Mouse (Mus musculus) splenic B cell, adult 2 months (primary cell): ENCODE measurements around the gene Plcxd3.
"Not testable (repeated sequence)": the region's sequence is repeated elsewhere in the genome, so short reads cannot be mapped to it uniquely, and the experiment has no call there.

Experiments
- DNase-seq: peaks from one replicate; pipeline ENCODE4 v3.0.0-alpha.2; 2011; ENCODE audit warnings: low read depth, low spot score
- H3K27me3 ChIP-seq: 2 replicates; pipeline ENCODE4 v1.6.1; 2012; ENCODE audit warnings: mild to moderate bottlenecking, low read length, moderate library complexity, mixed read lengths; ENCODE audit not compliant: control insufficient read depth, poor library complexity, insufficient read depth, severe bottlenecking
- H3K36me3 ChIP-seq: 2 replicates; pipeline ENCODE4 v1.6.1; 2012; ENCODE audit warnings: mild to moderate bottlenecking, low read length, moderate library complexity, mixed read lengths; ENCODE audit not compliant: control insufficient read depth, poor library complexity, insufficient read depth, severe bottlenecking

Gene Plcxd3

GRCm38 (mm10) chr15:4496182-4496581, 120.9 kb downstream of the Plcxd3 start:
- no peak for DNase-seq
- no peaks in the 10 kb centered on the region for H3K27me3 ChIP-seq
- no peaks in the 10 kb centered on the region for H3K36me3 ChIP-seq

GRCm38 (mm10) chr15:4496984-4497383, 121.7 kb downstream of the Plcxd3 start:
- H3K36me3 ChIP-seq = no peaks in the 10 kb centered on the region
- no peak for DNase-seq
- no peaks in the 10 kb centered on the region for H3K27me3 ChIP-seq

GRCm38 (mm10) chr15:4498036-4498435, 122.7 kb downstream of the Plcxd3 start:
- Histone ChIP-seq H3K36me3 (no peaks in the 10 kb centered on the region), H3K27me3 (no peaks in the 10 kb centered on the region)
- no peak for DNase-seq

- no peak for DNase-seq
- H3K36me3 ChIP-seq = no peaks in the 10 kb centered on the region
- H3K27me3 ChIP-seq = no peaks in the 10 kb centered on the region
These were observed 128.1 kb downstream of the Plcxd3 start for GRCm38 (mm10) chr15:4503366-4503765.

- Histone ChIP-seq H3K27me3 (no peaks in the 10 kb centered on the region), H3K36me3 (no peaks in the 10 kb centered on the region)
- DNase-seq = no peak
These were observed 128.5 kb downstream of the Plcxd3 start for GRCm38 (mm10) chr15:4503826-4504225.

GRCm38 (mm10) chr15:4514724-4515123, 139.4 kb downstream of the Plcxd3 start:
- H3K27me3 ChIP-seq = no peaks in the 10 kb centered on the region
- no peak for DNase-seq
- H3K36me3 ChIP-seq = no peaks in the 10 kb centered on the region

- DNase-seq = no peak
- Histone ChIP-seq H3K36me3 (no peaks in the 10 kb centered on the region), H3K27me3 (no peaks in the 10 kb centered on the region)
These were observed 149.3 kb downstream of the Plcxd3 start for GRCm38 (mm10) chr15:4524598-4524997.

GRCm38 (mm10) chr15:4533700-4534099, 158.4 kb downstream of the Plcxd3 start:
- Histone ChIP-seq H3K36me3 (no peaks in the 10 kb centered on the region), H3K27me3 (no peaks in the 10 kb centered on the region)
- no peak for DNase-seq

GRCm38 (mm10) chr15:4559121-4559520, 183.8 kb downstream of the Plcxd3 start:
- H3K36me3 ChIP-seq = no peaks in the 10 kb centered on the region
- no peak for DNase-seq
- no peaks in the 10 kb centered on the region for H3K27me3 ChIP-seq

- Histone ChIP-seq H3K36me3 (no peaks in the 10 kb centered on the region), H3K27me3 (no peaks in the 10 kb centered on the region)
- DNase-seq = no peak
These were observed 186.2 kb downstream of the Plcxd3 start for GRCm38 (mm10) chr15:4561431-4561970.

GRCm38 (mm10) chr15:4595521-4595920, 220.2 kb downstream of the Plcxd3 start:
- not testable (repeated sequence) for H3K36me3 ChIP-seq, H3K27me3 ChIP-seq, DNase-seq

GRCm38 (mm10) chr15:4598661-4599060, 223.4 kb downstream of the Plcxd3 start:
- DNase-seq, H3K36me3 ChIP-seq, H3K27me3 ChIP-seq: not testable (repeated sequence)

- not testable (repeated sequence) for H3K36me3 ChIP-seq, DNase-seq, H3K27me3 ChIP-seq
These were observed 224.0 kb downstream of the Plcxd3 start for GRCm38 (mm10) chr15:4599331-4599730.

- H3K27me3 ChIP-seq = no peaks in the 10 kb centered on the region
- no peak for DNase-seq
- H3K36me3 ChIP-seq = no peaks in the 10 kb centered on the region
These were observed 230.3 kb downstream of the Plcxd3 start for GRCm38 (mm10) chr15:4605630-4606029.
